Mouse (Mus musculus) testis, adult 2 months (tissue): ENCODE data around the gene Pecam1.

Experiments
- CTCF ChIP-seq: fragments of 200-500 bp; IDR thresholded peaks from 2 replicates; pipeline ENCODE4 v1.5.1; 2012; ENCODE audit warnings: low read depth, mild to moderate bottlenecking, inconsistent platforms, low read length, moderate library complexity; ENCODE audit not compliant: control insufficient read depth, insufficient read depth, insufficient replicate concordance
- POLR2A ChIP-seq: fragments of 200-500 bp; IDR thresholded peaks from 2 replicates; pipeline ENCODE4 v1.6.1; 2012; ENCODE audit warnings: low read depth, mild to moderate bottlenecking, inconsistent platforms, low read length, moderate library complexity; ENCODE audit not compliant: control insufficient read depth

GRCm38 (mm10) chr11:106744949-106745348 is 5.5 kb downstream of the Pecam1 start:
- no peak for TF ChIP-seq CTCF
- no peak for TF ChIP-seq POLR2A
